Mouse (Mus musculus): ENCODE results near the gene Dock3. TPM values are rescaled to one million over a fixed set of nuclear protein-coding genes. Genes with fewer than 3 reads are reported as not detected.
A peak's percentile ranks its signal among the peaks of the same experiment; 100 is the strongest.
"Not testable (repeated sequence)": the region's sequence is repeated elsewhere in the genome, so short reads cannot be mapped to it uniquely, and the experiment has no call there.

Gene Dock3
- polyA plus RNA-seq, 1 experiment, result 10.5 TPM

DNA sequence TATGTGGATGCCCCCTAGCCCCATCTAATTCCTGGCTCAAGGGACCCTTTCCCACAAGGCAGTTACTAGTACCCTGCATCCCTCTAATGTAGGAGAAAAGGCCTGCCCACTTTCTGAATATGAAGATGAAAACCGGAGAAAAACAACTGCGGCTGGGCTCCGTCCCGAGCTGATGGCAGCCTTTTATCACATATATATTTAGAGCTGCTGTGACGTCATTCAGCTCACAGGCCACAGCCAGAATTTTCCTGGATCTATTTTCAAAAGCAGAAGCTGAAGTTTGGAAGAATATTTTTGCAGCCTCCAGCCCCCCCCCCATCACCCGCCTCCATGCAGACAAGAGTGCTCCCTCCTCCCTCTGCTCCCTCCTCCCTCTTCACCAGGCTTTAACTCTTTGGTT, 27.9 kb upstream of the Dock3 start:
- no peak for DNase-seq (ENCODE audit: low spot score)

DNA sequence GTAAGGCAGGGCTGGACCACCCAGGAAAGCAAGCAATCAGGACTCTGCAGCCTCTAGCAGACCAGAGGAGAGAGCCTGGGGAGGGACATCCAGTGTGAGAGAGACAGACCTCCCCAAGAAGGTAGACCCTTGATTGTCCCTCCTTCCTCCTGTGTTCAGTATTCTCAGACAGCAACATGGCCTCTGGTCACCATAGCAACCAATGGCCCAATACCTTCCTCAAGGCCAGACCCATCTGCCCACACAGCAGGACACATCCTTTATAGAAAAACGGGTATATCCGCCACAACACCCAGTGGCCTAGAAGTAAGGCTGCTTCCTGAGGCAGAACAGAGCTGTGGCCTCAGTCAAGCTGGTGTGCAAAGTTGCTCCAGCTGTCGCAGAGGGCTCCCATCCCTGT, 23.9 kb upstream of the Dock3 start:
- no peak for DNase-seq (ENCODE audit: low spot score)

DNA sequence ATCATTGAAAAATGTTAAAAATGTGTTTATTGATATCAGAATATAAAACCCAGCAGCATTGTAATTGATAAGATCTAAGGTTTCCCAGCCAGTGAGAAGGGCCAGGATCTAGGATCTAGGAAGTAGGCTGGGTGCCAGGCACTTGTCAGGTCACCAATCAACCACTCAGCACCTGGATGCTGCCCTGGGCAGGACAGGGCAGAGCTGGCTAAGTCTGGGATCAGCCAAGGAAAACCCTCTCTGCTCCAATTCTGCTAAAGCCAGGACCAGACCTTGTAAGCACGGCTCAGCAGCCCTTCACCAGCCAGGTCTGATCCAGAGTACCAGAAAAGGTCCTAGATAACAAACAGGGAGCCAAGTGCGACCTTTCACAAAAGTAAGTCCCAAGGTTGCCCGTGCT, 23.2 kb upstream of the Dock3 start:
- DNase-seq (ENCODE audit: low spot score), result no peak

DNA sequence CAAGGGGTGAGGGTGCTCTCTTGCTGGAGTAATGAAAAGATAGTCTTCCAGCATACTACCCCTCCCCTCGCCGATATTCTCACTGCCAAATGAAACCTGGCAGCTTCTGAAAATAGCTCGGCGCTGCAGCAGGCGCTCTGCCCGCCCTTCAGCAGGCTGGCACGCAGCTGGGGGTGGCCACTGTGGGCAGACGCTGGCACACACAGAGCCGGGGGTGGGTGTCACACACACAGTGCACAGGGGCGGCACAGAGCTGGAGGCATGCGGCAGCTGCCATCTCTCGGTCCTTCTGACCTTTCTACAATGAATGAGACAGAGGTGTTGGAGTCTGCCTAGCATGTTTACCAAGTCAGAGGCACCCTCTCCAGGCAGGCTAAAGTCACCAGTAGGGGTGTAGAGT, 22.8 kb upstream of the Dock3 start:
- no peak for DNase-seq (ENCODE audit: low spot score)

DNA sequence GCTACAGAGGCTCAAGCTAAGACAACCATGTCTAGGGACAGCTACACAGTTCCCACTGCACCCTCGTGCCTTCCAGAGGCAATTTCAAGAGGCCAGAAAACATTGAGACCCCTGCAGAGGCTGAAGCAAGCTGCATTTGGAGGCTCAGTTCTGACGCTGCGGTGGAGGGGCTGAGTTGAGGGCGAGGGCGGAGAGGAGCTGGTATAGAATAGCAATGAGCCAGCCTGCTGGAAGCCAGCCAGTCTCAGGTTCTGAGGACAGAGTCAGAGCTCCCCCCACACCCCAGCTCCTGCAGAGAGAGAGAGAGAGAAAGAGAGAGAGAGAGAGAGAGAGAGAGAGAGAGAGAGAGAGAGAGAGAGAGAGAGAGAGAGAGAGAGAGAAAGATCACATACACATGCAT, 20.5 kb upstream of the Dock3 start:
- peak; percentile 15 for DNase-seq (ENCODE audit: low spot score)

DNA sequence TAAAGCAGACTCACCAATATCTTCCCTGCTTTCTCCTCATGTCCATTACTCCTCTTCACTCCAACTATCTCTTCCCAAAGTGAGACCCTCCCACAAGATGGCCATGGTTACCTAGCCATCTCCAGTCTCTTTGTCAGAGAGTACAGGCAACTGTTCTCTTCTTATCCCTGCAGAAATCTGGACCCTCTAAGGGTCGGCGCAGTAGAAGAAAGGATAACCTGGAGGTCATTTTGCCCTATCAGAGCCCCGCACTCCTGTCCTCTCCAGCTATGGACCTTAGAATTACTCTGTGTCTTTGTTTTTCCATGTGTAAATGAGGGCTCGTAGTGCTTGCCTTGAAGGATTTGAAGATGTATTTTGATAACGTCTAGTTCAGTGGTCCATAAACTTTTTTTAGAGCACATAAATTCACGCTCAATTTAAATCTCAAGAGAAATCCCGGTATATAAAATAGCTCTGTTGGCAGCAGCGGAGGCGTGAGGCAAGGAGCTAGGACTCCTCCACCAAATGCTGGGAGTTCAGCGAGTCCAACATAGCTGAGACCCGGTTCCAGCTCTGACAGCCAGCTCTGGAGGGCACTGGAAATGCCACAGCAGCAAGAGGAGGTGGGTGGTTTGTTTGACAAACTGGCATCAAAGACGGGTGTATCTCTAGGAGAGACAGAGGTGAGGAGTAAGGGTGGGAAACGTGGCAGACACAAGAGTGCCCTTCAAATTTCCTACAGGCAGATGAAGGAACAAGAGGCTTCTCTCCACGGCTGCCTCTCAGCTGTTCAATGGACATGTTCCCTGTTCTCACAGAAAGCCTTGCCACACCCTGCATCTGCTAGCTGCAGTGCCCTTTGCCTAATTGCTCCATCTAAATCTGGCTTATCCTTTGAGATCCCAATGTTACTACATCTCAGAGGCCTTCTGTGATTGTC, 19.0 kb upstream of the Dock3 start:
- DNase-seq (ENCODE audit: low spot score), result no peak

DNA sequence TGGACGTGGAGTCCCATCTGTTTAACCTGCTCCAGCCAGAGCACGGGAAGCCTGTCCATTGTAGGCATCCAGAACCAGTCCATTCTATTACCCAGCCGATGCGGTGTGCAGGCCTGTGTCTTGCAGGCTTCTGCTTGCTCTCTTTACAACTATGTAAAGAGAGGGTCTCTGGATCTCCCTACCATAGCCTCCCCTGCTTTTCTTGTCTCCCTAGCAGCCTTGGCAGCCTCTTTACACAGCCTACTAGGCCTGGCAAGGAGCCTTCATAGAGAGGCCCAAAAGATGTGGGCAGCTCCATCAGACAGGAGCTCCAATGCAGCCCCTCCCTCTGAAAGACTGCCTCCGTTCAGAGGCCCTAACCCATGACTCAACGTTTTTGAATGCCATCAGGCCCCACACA, 17.4 kb upstream of the Dock3 start:
- DNase-seq (ENCODE audit: low spot score), result no peak

DNA sequence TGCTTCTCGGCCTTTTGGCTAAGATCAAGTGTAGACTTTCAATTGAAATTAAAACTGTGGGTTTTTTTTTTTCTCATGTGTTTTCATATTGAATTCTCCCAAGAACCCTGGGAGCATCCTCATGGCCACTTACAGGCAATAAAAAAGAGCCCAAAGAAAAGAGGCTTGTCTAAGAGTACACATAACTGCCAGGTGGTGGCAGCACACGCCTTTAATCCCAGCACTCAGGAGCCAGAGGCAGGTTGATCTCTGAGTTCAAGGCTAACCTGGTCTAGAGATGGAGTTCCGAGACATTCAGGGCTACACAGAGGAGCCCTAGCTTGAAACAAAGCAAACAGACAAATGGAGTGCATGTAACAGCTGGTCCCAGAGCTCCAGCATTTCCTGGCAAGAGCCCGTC, 14.5 kb upstream of the Dock3 start:
- no peak for DNase-seq (ENCODE audit: low spot score)

DNA sequence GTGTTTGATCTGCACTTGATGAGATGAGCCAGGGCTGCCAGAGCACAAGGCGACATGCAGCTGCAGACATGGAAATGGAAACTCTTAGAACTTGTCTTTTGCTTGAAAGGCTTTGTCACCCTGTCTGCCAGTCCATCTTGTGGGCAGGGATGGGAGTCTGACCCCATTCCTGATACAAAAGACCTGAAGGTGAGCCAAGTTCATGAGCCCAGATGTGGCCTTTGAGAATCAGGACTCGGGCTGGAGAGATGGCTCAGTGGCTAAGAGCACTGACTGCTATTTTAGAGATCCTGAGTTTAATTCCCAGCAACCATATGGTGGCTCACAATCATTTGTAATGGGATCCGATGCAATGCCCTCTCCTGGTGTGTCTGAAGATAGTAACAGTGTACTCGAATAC, 13.6 kb upstream of the Dock3 start:
- no peak for DNase-seq (ENCODE audit: low spot score)

DNA sequence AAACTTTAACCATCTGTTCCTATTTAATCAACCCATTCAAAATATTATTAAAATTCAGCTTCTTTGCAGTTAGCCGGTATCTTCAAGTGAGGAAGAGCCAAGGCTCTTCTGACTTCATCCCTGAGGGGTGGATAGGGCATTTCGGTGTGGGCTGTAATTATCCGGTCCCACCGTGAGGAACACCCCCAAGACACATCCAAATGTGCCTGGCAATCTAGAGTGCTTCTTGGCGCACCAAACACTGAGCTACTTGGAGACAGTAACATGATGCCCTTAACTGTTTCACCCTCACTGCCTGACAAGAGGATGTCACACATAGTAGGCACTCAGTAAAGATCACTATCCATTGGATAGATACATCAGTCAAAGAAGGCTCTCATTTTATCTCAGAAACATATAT, 4.4 kb upstream of the Dock3 start:
- DNase-seq (ENCODE audit: low spot score), result no peak

DNA sequence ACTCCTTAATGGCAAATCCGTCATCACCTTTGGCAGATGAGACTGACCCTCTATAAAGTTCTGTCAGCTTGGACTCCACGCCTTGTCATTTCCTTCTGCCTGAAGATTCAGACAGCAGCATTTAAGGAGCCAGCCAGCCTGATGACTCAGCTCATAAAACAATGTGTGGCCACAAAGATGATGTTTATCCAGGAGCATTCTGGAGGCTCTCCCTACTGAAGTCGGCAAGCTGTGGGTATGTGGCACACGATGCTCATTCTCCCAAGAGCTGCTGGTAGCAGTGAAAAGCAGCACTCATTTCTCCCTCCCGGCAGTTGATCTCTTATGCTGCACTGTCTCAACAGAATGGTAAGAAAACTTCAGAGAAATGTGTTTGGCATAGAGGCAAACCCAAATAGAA, 3.6 kb upstream of the Dock3 start:
- no peak for DNase-seq (ENCODE audit: low spot score)

DNA sequence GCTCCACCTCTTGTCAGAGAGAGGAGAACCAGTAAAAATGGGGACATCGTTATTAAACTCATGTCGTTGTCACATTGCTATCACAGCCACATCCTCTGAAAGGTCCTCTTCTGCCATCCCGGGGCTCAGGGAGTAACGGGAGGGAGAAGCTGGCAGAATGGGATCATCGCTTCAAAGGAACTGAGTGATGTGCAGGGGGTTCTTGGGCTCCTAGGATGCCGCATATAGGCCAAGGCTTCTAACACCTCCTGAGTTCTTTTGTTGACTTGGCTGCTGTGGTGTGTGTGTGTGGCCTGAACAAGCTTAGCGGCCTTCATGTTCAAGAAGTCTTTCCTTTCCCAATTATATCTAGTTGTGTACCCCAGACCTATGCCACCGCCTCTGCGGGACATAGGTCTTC, 431 bp upstream of the Dock3 start:
- no peak for DNase-seq (ENCODE audit: low spot score)

DNA sequence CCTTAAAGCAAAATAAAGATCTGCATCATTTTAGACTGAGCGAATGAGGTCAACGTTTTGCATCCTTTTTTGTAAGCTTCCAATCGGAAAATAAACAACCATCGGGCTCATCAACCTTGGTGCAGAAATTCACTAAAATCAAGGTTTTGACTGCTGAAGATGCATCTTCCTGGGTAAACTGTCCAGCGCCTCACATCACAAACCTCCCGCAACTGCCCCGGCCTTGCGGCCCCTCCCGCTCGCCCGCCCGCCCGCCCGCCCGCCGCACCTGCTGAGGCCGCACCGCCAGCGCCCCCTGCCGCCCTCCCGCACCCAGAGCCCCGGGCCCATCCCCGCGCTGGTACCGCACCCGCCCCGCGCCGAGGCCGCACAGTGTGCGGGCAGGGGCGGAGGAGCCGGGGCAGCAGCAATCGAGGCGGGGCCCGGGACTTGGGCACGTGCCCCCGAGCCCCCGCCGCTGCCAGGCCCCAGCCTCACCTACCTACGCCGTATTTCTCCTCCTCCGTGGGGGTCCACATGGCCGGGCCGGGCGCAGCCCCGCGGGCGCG, 644 bp downstream of the Dock3 start:
- peak; percentile 25 for DNase-seq (ENCODE audit: low spot score)

DNA sequence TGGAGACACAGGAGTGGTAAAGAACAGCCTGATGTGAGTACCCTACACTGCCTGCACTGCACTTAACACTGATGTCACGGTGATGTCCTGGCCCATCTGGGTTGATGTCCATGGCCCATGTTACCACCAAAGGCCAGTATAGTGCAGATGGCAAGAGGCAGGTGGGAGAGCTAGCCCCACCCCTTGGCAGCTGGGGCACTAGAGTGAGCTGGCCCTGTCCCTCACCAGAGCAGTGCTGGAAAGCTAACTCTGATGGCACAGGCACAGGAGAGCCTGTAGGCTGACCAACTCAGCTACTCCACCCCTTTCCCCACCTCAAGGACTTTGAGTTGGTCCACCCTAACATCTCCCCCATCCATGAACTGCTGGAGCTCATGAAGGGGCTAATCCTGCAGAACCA, 7.1 kb downstream of the Dock3 start:
- no peak for DNase-seq (ENCODE audit: low spot score)

DNA sequence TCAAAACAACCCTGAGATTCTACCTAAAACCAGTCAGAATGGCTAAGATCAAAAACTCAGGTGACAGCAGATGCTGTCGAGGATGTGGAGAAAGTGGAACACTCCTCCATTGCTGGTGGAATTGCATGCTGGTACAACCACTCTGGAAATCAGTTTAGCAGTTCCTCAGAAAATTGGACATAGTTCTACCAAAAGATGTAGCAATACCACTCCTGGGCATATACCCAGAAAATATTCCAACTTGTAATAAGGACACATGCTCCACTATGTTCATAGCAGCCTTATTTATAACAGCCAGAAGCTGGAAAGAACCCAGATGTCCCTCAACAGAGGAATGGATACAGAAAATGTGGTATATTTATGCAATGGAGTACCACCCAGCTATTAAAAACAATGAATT, 56.9 kb downstream of the Dock3 start:
- not testable (repeated sequence) for DNase-seq (ENCODE audit: low spot score)

DNA sequence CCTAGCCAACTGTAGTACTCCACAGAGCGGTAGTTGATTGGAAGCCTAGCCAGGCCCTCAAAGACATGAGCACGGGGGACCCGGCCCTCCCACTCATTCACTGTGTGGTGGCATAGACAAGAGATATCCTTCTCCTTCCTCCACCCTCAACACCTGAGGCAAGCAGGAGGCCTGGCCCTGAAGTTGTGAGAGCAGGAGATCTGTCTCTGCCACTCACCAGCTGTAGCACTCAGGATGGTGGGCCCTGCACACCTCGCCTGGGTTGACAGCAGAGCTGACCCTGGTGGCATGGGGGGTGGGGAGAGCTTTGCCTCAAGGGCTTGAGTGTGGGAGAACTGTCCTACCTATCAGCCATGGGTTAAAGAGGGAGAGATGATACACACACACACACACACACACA, 65.9 kb downstream of the Dock3 start:
- DNase-seq (ENCODE audit: low spot score), result no peak

DNA sequence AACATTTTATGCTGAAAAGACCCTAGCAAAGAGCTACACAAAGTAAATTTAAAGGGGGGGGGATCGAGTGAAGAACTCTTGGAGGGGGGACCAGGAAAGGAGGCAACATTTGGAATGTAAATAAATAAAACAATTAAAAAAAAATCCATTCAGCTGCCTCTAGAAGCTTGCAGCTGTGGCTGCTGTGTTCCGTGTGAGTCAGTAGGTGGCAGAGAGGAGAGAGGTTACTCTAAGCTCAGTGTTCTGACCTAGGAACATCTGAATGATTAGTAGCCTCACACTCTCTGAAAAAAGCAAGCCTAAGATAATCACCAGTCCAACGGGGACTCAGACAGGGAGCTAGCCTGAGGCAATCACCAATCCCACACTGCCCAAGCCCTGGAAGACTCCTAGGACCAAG, 66.9 kb downstream of the Dock3 start:
- no peak for DNase-seq (ENCODE audit: low spot score)

DNA sequence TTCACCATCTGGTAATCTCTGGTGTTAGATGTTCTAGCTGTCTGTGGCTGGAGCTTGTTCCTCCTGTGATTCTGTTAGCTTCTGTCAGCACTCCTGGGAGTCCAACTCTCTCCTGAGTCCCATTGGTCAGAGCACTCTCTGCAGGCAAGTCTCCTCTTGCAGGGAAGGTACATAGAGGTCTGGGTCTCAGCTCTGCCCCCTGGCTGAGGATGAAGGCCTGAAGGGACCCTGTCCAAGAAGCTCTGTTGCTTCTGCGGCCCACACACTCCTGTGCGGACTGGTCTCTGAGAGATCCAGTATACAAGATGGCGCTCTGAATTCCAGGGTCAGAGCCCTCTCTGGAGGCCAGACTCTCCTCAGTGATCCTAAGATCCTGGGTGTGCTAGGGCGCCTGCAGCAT, 75.3 kb downstream of the Dock3 start:
- DNase-seq (ENCODE audit: low spot score), result not testable (repeated sequence)

DNA sequence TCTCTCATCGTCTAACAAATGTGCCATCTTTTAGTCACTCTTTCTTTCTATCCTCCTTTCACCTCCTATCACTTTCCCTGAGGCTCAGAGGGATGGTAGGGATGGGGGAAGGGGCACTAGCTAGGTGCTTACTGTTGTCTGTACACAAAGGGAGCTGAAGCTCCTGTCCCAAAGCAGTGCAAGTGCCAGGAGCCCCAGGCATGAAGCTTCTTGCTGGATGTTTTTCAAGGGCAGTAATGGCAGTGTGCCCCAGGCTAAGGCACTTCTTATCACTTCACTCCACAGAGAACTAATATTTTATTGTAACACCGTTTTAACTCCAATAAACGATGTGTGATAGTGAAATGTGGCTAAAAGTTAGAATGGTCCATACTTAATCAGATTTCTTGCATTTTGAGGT, 118.9 kb downstream of the Dock3 start:
- DNase-seq (ENCODE audit: low spot score), result no peak

DNA sequence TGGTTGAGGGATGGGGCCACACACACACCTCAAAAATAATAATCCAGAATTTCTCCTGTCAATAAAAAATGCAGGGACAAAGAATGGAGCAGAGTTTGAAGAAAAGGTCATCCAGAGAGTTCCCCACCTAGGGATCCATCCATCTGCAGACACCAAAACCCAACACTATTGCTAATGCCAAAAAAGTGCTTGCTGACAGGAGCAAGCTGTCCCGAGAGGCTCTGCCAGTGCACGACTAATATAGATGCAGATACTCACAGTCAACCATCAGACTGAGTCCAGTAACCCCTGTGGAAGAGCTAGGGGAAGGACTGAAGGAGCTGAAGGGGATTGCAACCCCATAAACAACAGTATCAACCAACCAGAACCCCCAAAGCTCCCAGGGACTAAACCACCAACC, 119.7 kb downstream of the Dock3 start:
- no peak for DNase-seq (ENCODE audit: low spot score)

DNA sequence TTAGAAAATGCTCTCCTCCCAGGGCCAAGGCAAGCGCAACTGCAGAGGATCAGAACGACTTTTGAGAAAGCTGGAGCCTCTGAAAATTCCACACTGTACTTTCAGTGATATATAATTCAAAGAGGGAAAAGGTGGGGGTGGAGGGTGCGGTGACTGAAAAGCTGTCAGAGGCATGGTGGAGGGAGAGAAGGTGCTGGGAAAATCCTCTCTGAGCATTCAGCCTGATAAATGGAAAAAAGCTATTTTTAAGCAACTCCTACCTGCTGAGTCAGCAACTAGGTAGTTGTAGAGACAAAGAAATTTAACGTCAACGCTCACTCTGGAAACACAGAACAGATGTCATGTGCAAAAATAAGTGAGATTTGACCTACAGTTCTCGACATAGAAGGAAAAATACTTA, 132.2 kb downstream of the Dock3 start:
- no peak for DNase-seq (ENCODE audit: low spot score)

DNA sequence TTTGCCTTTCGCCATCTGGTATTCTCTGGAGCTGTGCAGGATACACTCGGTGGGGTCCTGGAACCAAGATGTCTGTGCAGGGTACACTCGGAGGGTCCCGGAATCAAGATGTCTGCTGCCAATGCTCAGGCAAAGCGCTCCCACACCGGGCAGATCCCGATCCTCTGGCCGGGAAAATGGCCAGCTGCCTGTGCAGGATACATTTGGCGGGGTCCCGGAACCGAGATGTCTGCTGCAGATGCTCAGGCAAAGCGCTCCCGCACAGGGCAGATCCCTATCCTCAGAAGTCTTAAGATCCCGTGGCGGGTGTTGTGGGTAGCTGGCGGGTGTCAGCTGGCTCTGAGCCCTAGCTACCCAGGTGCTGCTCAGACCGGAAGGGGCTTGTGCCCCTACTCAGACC, 142.3 kb downstream of the Dock3 start:
- DNase-seq (ENCODE audit: low spot score), result not testable (repeated sequence)

DNA sequence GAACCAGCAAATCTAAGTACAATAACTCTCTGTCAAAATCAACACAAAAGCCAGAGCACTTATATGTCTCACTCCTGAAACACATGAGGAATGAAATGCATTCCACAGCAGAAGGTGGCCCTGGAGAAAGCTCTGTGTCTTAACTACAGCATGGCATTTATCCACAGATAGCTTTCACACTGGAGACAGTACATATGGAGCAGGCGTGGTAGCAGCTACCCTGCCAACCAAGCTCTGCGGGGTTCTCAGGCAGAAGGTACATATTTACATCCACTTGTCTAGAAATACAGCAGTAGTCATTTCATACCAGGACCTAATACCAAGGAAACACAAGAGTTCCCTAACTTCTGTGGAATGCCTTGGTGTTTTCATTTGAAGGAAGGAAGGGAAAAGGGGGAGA, 144.2 kb downstream of the Dock3 start:
- DNase-seq (ENCODE audit: low spot score), result no peak

DNA sequence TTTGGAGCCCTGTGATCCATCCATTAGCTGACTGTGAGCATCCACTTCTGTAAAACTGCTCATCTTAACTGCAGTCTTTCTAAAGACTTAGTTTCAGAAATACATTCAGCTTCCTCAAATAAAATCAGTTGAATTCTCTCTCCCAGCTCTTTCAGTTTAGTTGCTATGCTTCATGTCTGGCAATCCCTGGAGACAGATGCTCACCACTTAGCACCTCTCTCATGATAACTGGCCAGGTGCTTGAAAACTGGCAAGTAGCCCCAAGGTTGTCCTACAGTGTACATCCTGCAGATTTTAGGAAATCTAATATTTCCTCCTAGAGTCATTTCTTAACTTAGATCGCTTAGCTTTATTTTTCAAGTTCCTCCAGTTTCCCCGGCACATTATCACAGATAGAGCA, 193.8 kb downstream of the Dock3 start:
- DNase-seq (ENCODE audit: low spot score), result no peak

Measured in urinary bladder, adult 2 months (tissue).